Mouse (Mus musculus) stomach, postnatal 0 days (tissue): ENCODE measurements around the gene Atp1a2. TPM values are rescaled to one million over a fixed set of nuclear protein-coding genes. Genes with fewer than 3 reads are reported as not detected.

Experiments
- ATAC-seq: fragments of 200-750 bp; cut with Nextera tagmentation; 2 replicates; pipeline ENCODE4 v1.8.0; 2017; ENCODE audit not compliant: low FRiP score, low TSS enrichment
- DNase-seq: peaks from one replicate; pipeline ENCODE4 v3.0.0-alpha.2; 2016; ENCODE audit warnings: low spot score
- H3K27ac ChIP-seq: fragments of 300-500 bp; sonication (generic); replicated peaks from 2 replicates; pipeline ENCODE4 v1.5.1; 2014; ENCODE audit warnings: mild to moderate bottlenecking, control low read depth
- H3K27me3 ChIP-seq: fragments of 300-500 bp; sonication (generic); 2 replicates; pipeline ENCODE4 v1.6.1; 2014; ENCODE audit warnings: low read length; ENCODE audit not compliant: control insufficient read depth, insufficient read depth
- H3K36me3 ChIP-seq: fragments of 300-500 bp; sonication (generic); 2 replicates; pipeline ENCODE4 v1.6.1; 2014; ENCODE audit warnings: low read length, mixed read lengths; ENCODE audit not compliant: control insufficient read depth, insufficient read depth
- H3K4me1 ChIP-seq: fragments of 300-500 bp; sonication (generic); replicated peaks from 2 replicates; pipeline ENCODE4 v1.6.1; 2014; ENCODE audit warnings: antibody characterized with exemption; ENCODE audit not compliant: control insufficient read depth, insufficient read depth
- H3K4me2 ChIP-seq: fragments of 300-500 bp; sonication (generic); replicated peaks from 2 replicates; pipeline ENCODE4 v1.6.1; 2014; ENCODE audit warnings: low read depth, mild to moderate bottlenecking, control low read depth, moderate library complexity
- H3K4me3 ChIP-seq: fragments of 300-500 bp; sonication (generic); 2 replicates; pipeline ENCODE4 v1.5.1; 2014; ENCODE audit warnings: low read depth, low read length, control low read depth
- H3K9ac ChIP-seq: fragments of 300-500 bp; sonication (generic); 2 replicates; pipeline ENCODE4 v1.6.1; 2014; ENCODE audit warnings: mild to moderate bottlenecking, low read length, control low read depth, mixed read lengths
- H3K9me3 ChIP-seq: fragments of 300-500 bp; sonication (generic); 2 replicates; pipeline ENCODE4 v1.6.1; 2016; ENCODE audit warnings: low read length; ENCODE audit not compliant: control insufficient read depth
- CTCF ChIP-seq: IDR thresholded peaks from 2 replicates; pipeline ENCODE4 v1.5.1; 2016; ENCODE audit warnings: antibody characterized with exemption, low read depth, mild to moderate bottlenecking, moderate library complexity
- EP300 ChIP-seq: optimal IDR thresholded peaks from 2 replicates; pipeline ENCODE3; 2016; ENCODE audit warnings: antibody characterized with exemption
- WGBS: fragments of 180-500 bp; shearing (Covaris S2); extraction: QIAGEN DNeasy Blood & Tissue Kit; methylation state at CpG from one replicate; pipeline ENCODE4 v1.1.7; 2014; 5-methylcytosine and 5-hydroxymethylcytosine counted together
- polyA plus RNA-seq: library from polyadenylated mRNA; unstranded; fragments of >200 nt; fragmentation: Nextera tagmentation; extraction: Ambion mirVana; gene quantifications from 2 replicates; pipeline ENCODE4 v1.2.1, GENCODE M21; 2015

The Atp1a2 gene
- polyA plus RNA-seq, 1 experiment from 2014 or later, result 3.1 TPM

GRCm38 (mm10) chr1:172288900-172289616 is 8.8 kb downstream of the Atp1a2 start:
- 91% methylated on average over 11 of the region's 11 CpGs for WGBS
- ATAC-seq, result no peak
- H3K4me1 ChIP-seq, result no peaks in the 10 kb centered on the region

DNA sequence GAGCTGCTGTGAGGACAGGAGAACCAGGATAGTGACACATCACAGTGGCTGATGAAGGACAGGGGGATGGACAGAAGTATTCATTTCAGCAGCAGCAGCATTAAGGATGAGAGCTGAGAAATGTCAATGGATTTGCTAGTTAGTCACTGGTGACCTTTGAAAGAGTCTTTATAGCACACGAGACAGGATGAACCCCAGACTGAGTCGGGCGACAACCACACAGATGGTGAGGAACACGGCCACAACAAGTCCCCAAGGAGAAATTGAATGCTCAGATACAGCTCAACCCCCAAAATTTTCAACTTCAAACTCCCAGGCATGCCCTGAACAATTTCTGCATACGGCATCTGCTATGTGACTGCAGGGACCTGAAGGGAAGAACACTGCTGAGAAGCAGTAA is 11.1 kb downstream of the Atp1a2 start:
- no peaks in the 10 kb centered on the region for H3K9me3 ChIP-seq
- no peaks in the 10 kb centered on the region for H3K27me3 ChIP-seq
- no peak overlapping the region for H3K4me2 ChIP-seq
- H3K27ac ChIP-seq, result no peak overlapping the region
- no peak overlapping the region for H3K9ac ChIP-seq
- H3K4me1 ChIP-seq, result no peaks in the 10 kb centered on the region
- DNase-seq, result no peak
- H3K4me3 ChIP-seq, result no peak overlapping the region
- no peak for TF ChIP-seq EP300
- TF ChIP-seq CTCF, result no peak
- no peaks in the 10 kb centered on the region; the same call in 1 of the 2 replicates for H3K36me3 ChIP-seq
- 86% methylated on average over 5 of the region's 5 CpGs for WGBS
- ATAC-seq, result no peak

More at GRCm38 (mm10) chr1:172288900-172289616, 8.8 kb downstream of the Atp1a2 start:
- no peaks in the 10 kb centered on the region for H3K27me3 ChIP-seq
- TF ChIP-seq EP300, result no peak
- TF ChIP-seq CTCF, result no peak
- no peaks in the 10 kb centered on the region; the same call in 1 of the 2 replicates for H3K36me3 ChIP-seq
- no peak for DNase-seq
- H3K4me3 ChIP-seq, result no peak overlapping the region
- H3K27ac ChIP-seq, result no peak overlapping the region
- H3K9ac ChIP-seq, result no peak overlapping the region
- H3K4me2 ChIP-seq, result no peak overlapping the region
- no peaks in the 10 kb centered on the region for H3K9me3 ChIP-seq

DNA sequence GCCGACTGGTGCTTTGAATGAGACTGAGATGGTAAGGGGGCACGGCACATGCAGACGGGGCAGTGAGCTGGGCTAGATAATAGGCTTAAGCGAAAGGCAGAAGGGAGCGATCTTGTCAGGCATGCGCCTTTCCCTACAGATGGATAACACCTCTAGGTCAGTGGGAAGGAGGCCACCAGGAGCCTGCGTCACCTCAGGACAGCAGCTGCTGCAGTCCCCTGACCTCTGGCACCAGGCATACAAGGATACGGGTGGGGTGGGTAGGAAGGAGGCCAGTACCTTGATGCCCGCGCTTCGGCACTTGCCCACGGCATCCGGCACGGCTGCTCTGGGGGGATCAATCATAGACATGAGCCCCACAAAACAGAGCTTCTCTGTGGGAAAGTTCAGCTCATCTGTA is 13.6 kb downstream of the Atp1a2 start:
- H3K9me3 ChIP-seq, result no peaks in the 10 kb centered on the region
- no peak overlapping the region for H3K4me3 ChIP-seq
- 86% methylated on average over 14 of the region's 14 CpGs for WGBS
- ATAC-seq (no peak), DNase-seq (no peak)
- no peak overlapping the region for H3K9ac ChIP-seq
- no peaks in the 10 kb centered on the region for H3K4me1 ChIP-seq
- H3K4me2 ChIP-seq, result no peak overlapping the region
- H3K27me3 ChIP-seq, result no peaks in the 10 kb centered on the region
- TF ChIP-seq EP300 (no peak), CTCF (no peak)
- no peak overlapping the region for H3K27ac ChIP-seq
- no peaks in the 10 kb centered on the region; the same call in 1 of the 2 replicates for H3K36me3 ChIP-seq

GRCm38 (mm10) chr1:172283073-172283472 is 14.8 kb downstream of the Atp1a2 start:
- Histone ChIP-seq H3K9me3 (no peaks in the 10 kb centered on the region), H3K27ac (no peak overlapping the region), H3K27me3 (no peaks in the 10 kb centered on the region), H3K4me2 (no peak overlapping the region), H3K4me3 (no peak overlapping the region), H3K9ac (no peak overlapping the region), H3K4me1 (no peaks in the 10 kb centered on the region), H3K36me3 (no peaks in the 10 kb centered on the region; the same call in none of the 2 replicates)
- whole genome bisulfite sequencing, result 96% methylated on average over 6 of the region's 6 CpGs
- TF ChIP-seq CTCF (no peak), EP300 (no peak)
- DNase-seq (no peak), ATAC-seq (no peak)

DNA sequence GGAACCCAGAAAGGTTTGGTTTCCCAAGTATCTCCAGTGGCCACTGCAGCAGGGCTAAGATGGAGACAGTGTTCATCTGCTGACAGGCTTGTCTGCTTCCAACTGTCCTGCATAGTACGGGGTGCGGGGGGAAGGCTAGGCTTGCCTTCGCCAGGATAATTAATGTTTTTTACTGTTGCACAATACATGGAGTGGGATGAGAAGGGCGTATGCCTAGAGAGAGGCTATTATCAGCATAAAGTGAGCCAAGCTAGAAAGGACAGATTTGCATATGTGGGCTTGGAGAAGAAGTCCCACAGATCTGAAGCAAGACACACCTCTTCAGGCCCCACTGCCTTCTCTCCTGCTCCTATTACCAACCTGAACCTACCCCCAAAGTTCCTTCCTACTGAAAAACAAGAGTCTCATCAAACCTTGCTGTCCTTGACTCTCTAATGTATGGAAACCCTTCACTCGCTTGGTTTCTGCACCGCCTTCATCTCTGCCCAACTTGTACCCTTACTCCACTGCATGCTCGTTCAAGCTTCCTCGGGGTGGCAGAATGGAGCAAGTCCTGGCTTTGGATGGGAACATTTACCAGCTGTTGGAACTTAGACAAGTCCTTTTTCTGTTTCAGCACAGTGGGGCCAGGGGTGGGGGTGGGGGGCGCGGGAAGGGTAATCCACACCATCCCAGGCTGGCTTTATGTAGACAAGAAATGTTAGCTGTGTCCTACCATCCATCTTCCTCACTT is 16.2 kb downstream of the Atp1a2 start:
- DNase-seq, result no peak
- Histone ChIP-seq H3K27me3 (no peaks in the 10 kb centered on the region), H3K4me3 (no peak overlapping the region), H3K9ac (no peak overlapping the region), H3K9me3 (no peaks in the 10 kb centered on the region), H3K36me3 (no peaks in the 10 kb centered on the region; the same call in 1 of the 2 replicates), H3K27ac (no peak overlapping the region), H3K4me2 (no peak overlapping the region), H3K4me1 (no peaks in the 10 kb centered on the region)
- 56% methylated on average over 10 of the region's 10 CpGs for WGBS
- ATAC-seq, result peak; percentile 73; the same call in 1 of the 2 replicates
- peak; percentile 46 for TF ChIP-seq CTCF
- no peak for TF ChIP-seq EP300
